Mouse (Mus musculus) neural tube, embryonic 14.5 days (tissue): ENCODE data around the gene Map3k4. TPM values are rescaled to one million over a fixed set of nuclear protein-coding genes. Genes with fewer than 3 reads are reported as not detected.

Source experiments
- ATAC-seq: fragments of 200-750 bp; cut with Nextera tagmentation; 2 replicates; pipeline ENCODE4 v1.8.0; 2017; ENCODE audit warnings: low read depth, mild to moderate bottlenecking, moderate TSS enrichment, moderate library complexity
- H3K27ac ChIP-seq: fragments of 300-500 bp; sonication (generic); 2 replicates; pipeline ENCODE4 v1.5.1; 2014; ENCODE audit warnings: low read depth, mild to moderate bottlenecking, control low read depth, low read length, moderate library complexity, mixed read lengths
- H3K27me3 ChIP-seq: fragments of 300-500 bp; sonication (generic); 2 replicates; pipeline ENCODE4 v1.6.1; 2014; ENCODE audit warnings: low read length; ENCODE audit not compliant: control insufficient read depth, insufficient read depth
- H3K36me3 ChIP-seq: fragments of 300-500 bp; sonication (generic); 2 replicates; pipeline ENCODE4 v1.6.1; 2014; ENCODE audit warnings: low read length, mixed read lengths; ENCODE audit not compliant: control insufficient read depth, insufficient read depth
- H3K4me1 ChIP-seq: fragments of 300-500 bp; sonication (generic); 2 replicates; pipeline ENCODE4 v1.6.1; 2014; ENCODE audit warnings: low read length; ENCODE audit not compliant: control insufficient read depth, insufficient read depth
- H3K4me2 ChIP-seq: fragments of 300-500 bp; sonication (generic); 2 replicates; pipeline ENCODE4 v1.6.1; 2014; ENCODE audit warnings: mild to moderate bottlenecking, low read depth, low read length, control low read depth
- H3K4me3 ChIP-seq: fragments of 300-500 bp; sonication (generic); 2 replicates; pipeline ENCODE4 v1.5.1; 2014; ENCODE audit warnings: low read depth, low read length, control low read depth, mixed read lengths
- H3K9ac ChIP-seq: fragments of 300-500 bp; sonication (generic); replicated peaks from 2 replicates; pipeline ENCODE4 v1.6.1; 2014; ENCODE audit warnings: low read depth, mild to moderate bottlenecking, control low read depth, low read length, mixed read lengths
- H3K9me3 ChIP-seq: fragments of 300-500 bp; sonication (generic); 2 replicates; pipeline ENCODE4 v1.6.1; 2016; ENCODE audit warnings: low read length; ENCODE audit not compliant: control insufficient read depth
- WGBS: fragments of 180-500 bp; shearing (Covaris S2); extraction: QIAGEN DNeasy Blood & Tissue Kit; methylation state at CpG from one replicate; pipeline ENCODE4 v1.1.7; 2014; 5-methylcytosine and 5-hydroxymethylcytosine counted together
- polyA plus RNA-seq: library from polyadenylated mRNA; unstranded; fragments of >200 nt; fragmentation: Nextera tagmentation; extraction: Ambion mirVana; gene quantifications from 2 replicates; pipeline ENCODE4 v1.2.1, GENCODE M21; 2014

Map3k4 gene
- polyA plus RNA-seq, 1 experiment from 2014 or later: 39.8 TPM

DNA sequence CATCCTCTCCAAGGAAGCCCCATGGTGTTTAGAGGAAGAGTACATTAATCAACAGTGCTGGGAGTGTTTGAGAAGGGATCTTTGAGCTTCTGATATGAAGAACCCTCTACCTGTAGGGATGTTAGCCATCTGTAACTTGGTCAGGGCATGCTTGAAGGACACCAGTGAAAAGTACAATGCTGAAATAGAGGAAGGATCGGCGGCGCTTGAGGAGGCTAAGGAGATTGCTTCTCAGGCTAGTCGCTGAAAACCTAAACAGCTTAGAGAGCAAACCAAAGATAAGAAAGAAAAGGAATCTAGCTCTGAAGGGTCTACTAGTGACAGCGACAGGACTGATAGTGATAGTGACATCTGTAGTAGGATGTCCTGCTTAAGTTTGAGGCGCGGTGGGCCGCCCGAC, 68.0 kb downstream of the Map3k4 start:
- Histone ChIP-seq H3K27ac (no peak overlapping the region), H3K4me2 (no peak overlapping the region), H3K4me3 (no peak overlapping the region), H3K36me3 (peaks cover 56% of the 10 kb centered on the region), H3K4me1 (no peaks in the 10 kb centered on the region), H3K9ac (no peak overlapping the region), H3K9me3 (peaks cover 2% of the 10 kb centered on the region; the same call in 1 of the 2 replicates), H3K27me3 (no peaks in the 10 kb centered on the region)
- no peak for ATAC-seq
- over 99% methylated on average over 9 of the region's 9 CpGs for WGBS

DNA sequence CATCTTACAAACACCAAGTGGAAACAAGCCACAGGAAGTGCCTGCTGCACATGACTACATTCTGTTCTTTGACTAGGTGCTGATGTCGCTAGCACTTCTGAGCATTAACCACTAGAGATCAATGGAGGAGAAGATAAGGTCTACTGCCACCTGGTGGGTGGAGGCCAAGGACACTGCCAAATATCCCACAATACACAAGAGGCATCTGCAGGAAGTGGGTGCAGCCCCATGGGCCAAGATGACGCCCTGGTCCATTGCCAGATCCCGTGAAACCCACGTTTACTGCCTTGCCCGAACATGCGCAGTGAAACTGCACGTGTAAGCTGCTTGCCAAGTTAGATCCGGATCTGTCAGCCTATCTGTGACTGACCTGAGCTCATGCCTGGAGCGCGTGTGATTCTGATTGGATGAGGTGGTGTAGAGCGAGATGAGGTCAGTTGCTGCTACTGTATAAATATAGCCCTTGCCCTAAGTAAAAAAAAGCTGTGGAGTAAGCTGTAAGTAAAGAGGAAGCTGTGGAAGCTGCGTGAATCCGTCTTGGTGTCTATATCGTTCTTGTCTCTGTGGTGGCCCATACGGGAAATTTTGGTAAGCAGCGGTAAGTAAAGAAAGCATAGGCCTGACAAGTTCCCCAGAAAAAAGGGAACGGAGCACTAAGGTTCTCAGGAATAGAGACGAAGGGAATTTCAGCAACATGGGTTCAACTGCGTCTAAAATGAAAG, 68.7 kb downstream of the Map3k4 start:
- H3K4me1 ChIP-seq: no peaks in the 10 kb centered on the region
- H3K9ac ChIP-seq: no peak overlapping the region
- peaks cover 2% of the 10 kb centered on the region; the same call in 1 of the 2 replicates for H3K9me3 ChIP-seq
- WGBS: 96% methylated on average over 19 of the region's 19 CpGs
- H3K27ac ChIP-seq: no peak overlapping the region
- ATAC-seq: no peak
- H3K36me3 ChIP-seq: peaks cover 49% of the 10 kb centered on the region
- H3K4me2 ChIP-seq: no peak overlapping the region
- no peaks in the 10 kb centered on the region for H3K27me3 ChIP-seq
- no peak overlapping the region for H3K4me3 ChIP-seq

DNA sequence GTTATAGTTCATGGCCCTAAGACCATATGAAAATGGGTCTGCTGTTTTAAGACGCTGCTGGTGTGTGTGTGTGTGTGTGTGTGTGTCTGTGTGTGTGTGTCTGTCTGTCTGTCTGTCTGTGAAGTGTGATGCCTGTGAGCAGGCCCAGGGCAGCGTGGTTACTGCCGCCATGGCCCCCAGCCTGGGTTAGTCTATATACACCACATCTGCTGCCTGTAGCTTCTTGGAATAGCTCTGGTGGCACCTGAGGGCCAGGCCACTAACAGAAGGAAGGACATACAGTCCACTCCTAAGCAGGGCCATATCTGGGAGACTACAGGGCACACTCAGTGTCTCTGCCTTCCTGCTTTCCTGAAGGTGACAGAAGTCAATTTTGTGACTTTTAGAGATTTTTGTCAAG, 77.9 kb downstream of the Map3k4 start:
- 95% methylated on average over 3 of the region's 3 CpGs for WGBS
- Histone ChIP-seq H3K9ac (no peak overlapping the region), H3K4me3 (no peak overlapping the region), H3K36me3 (peaks cover 17% of the 10 kb centered on the region), H3K9me3 (no peaks in the 10 kb centered on the region), H3K27ac (no peak overlapping the region), H3K27me3 (no peaks in the 10 kb centered on the region), H3K4me1 (no peaks in the 10 kb centered on the region), H3K4me2 (no peak overlapping the region)
- no peak for ATAC-seq

DNA sequence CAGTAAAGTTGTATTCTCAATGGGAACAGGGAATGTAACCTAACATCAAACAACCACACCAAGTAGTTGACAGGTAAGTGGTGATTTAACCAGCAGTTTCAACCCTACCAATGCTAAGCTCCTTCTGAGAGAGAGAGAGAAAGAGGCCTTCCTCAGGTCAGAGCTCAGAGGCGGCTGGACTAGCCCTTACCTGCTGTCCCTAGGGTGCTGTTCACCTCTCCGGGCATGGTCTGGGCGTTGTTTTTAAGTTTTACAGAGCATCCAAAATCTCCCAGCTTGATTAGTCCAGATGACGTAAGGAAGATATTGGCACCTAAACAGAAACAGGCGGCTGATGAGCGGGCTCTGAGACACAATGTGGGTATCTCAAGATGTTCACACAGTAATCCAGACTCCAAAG, 85.9 kb downstream of the Map3k4 start:
- Histone ChIP-seq H3K9me3 (no peaks in the 10 kb centered on the region), H3K27me3 (no peaks in the 10 kb centered on the region), H3K27ac (no peak overlapping the region), H3K4me3 (no peak overlapping the region), H3K4me2 (no peak overlapping the region), H3K4me1 (no peaks in the 10 kb centered on the region), H3K9ac (no peak overlapping the region), H3K36me3 (peaks cover 45% of the 10 kb centered on the region)
- ATAC-seq: no peak
- WGBS: 93% methylated on average over 6 of the region's 6 CpGs

DNA sequence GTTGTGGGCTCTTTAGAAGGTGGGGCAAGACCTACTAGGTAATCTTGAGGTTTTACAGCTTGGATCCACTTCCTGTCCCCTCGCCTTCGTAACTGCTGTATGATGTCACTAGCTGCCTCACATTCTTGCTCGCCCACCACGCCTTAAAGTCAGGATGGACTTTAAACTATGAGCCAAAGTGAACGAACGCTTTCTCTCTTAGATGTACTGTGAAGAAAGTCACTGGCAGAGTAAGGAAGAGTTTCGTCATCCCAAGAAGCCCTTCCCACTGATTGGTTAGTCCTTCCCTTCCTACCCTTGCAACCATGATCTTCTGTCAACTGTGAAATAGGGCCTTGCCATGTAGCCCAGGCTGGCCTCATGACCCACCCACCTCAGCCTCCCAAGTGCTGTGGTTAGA, 87.5 kb downstream of the Map3k4 start:
- H3K36me3 ChIP-seq: peaks cover 41% of the 10 kb centered on the region
- no peaks in the 10 kb centered on the region for H3K4me1 ChIP-seq

DNA sequence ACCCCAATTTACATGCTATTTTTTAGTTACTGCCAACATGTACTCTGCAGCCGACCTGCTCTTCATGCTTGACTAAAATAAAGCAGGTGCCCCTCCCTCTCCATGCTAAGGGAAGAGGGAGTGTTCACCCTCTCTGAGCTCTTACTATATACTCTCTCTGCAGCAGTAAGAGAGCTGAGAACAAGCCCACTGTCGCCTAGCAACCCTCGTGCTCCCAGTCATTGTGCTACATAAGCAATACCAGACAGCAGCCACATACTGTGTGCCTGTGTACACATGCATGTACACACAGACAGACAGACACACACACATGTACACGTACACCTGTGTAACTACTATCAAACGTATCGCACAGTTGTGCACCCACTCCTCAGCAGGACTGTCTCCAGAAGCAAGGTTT, 88.4 kb downstream of the Map3k4 start:
- Histone ChIP-seq H3K27me3 (no peaks in the 10 kb centered on the region), H3K9me3 (no peaks in the 10 kb centered on the region), H3K4me2 (no peak overlapping the region), H3K4me1 (no peaks in the 10 kb centered on the region), H3K36me3 (peaks cover 40% of the 10 kb centered on the region), H3K9ac (no peak overlapping the region), H3K4me3 (no peak overlapping the region), H3K27ac (no peak overlapping the region; the same call in 1 of the 2 replicates)
- 78% methylated on average over 6 of the region's 6 CpGs for WGBS
- peak; percentile 66 for ATAC-seq

More for the DNA sequence above, 87.5 kb downstream of the Map3k4 start:
- H3K4me3 ChIP-seq: no peak overlapping the region
- no peaks in the 10 kb centered on the region for H3K9me3 ChIP-seq
- 96% methylated on average over 7 of the region's 7 CpGs for WGBS
- no peak overlapping the region for H3K9ac ChIP-seq
- ATAC-seq: no peak
- no peaks in the 10 kb centered on the region for H3K27me3 ChIP-seq
- no peak overlapping the region for H3K27ac ChIP-seq
- H3K4me2 ChIP-seq: no peak overlapping the region

DNA sequence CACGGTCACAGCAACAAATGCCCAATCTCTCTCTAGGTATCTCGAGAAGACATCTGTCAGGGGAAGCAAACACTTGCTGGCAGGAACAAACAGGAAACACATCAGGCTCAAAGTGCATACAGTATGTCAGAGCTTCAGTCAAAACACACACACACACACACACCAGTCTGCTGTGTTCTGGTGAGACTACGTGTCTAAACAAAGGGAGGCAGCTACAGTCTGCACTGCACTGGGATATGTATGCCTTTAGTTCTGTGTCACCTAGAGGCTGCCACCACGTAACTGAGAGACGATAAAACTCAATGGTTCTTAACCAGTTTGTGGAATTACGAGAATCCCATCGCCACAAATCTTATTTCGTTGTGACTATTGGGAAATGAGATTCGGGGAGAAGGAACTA, 88.8 kb downstream of the Map3k4 start:
- Histone ChIP-seq H3K9me3 (no peaks in the 10 kb centered on the region), H3K4me3 (no peak overlapping the region), H3K9ac (no peak overlapping the region), H3K4me2 (no peak overlapping the region), H3K4me1 (no peaks in the 10 kb centered on the region), H3K36me3 (peaks cover 38% of the 10 kb centered on the region), H3K27me3 (no peaks in the 10 kb centered on the region), H3K27ac (no peak overlapping the region)
- ATAC-seq: no peak
- 91% methylated on average over 9 of the region's 9 CpGs for WGBS

DNA sequence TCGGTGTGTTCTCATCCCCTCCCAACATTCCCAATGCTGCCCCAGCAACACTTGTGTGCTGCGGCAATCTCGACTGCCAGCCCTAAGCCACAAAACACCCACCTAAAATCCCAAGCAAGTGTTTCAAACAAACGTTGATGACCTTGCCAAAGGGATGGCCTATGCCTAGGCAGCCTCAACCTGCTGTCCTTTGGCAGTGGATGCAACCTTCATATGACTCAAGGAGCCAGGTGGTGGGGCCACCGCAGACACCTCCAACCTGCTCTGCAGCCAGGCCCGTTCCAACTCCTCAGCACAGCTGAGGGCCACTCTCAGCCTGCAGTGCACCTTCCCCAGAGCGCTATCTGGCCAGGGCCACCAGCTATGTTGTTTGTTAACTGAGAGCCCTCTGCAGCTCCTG, 90.1 kb downstream of the Map3k4 start:
- Histone ChIP-seq H3K4me2 (no peak overlapping the region), H3K4me3 (no peak overlapping the region), H3K4me1 (no peaks in the 10 kb centered on the region), H3K36me3 (peaks cover 32% of the 10 kb centered on the region), H3K27me3 (no peaks in the 10 kb centered on the region), H3K9me3 (no peaks in the 10 kb centered on the region), H3K27ac (no peak overlapping the region), H3K9ac (no peak overlapping the region)
- 95% methylated on average over 7 of the region's 7 CpGs for WGBS
- no peak for ATAC-seq

DNA sequence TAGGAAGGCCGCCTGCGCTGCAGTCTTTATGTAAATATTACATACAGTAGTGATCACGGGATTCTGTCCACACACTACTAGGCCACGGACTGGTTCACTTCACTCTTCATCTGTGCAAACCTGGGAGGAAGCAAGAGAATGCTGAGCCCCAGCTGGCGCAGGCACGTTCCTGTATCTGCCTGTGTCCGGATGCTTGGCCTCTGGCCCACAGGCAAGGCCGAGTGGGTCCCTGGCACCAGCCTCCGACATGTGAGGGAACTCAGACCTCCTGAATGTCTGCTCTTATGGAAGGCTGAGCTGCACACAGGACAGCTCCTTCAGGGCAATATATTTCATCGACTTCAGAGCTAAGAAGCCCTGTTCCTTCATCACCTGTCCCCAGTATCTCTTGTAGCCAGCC, 90.6 kb downstream of the Map3k4 start:
- ATAC-seq: no peak
- Histone ChIP-seq H3K4me2 (no peak overlapping the region), H3K4me1 (no peaks in the 10 kb centered on the region), H3K9ac (no peak overlapping the region), H3K9me3 (no peaks in the 10 kb centered on the region), H3K36me3 (peaks cover 29% of the 10 kb centered on the region), H3K27me3 (no peaks in the 10 kb centered on the region), H3K4me3 (no peak overlapping the region), H3K27ac (no peak overlapping the region)
- WGBS: 85% methylated on average over 10 of the region's 10 CpGs
